Mouse (Mus musculus): ENCODE data around the gene Il1rap.
A peak's percentile ranks its signal among the peaks of the same experiment; 100 is the strongest.

The Il1rap gene

GRCm38 (mm10) chr16:26581048-26581912 is at the start of gene Il1rap:
TSS of gene Il1rap (plus strand) at chr16:26581704.
- DNase-seq (ENCODE audit: low read depth, low spot score) = peak; percentile 75

- DNase-seq (ENCODE audit: low read depth, low spot score) = no peak
These were observed 49.2 kb upstream of the Il1rap start for GRCm38 (mm10) chr16:26532287-26532686.

- DNase-seq (ENCODE audit: low read depth, low spot score) = no peak
These were observed 35.2 kb upstream of the Il1rap start for GRCm38 (mm10) chr16:26546170-26546878.

- no peak for DNase-seq (ENCODE audit: low read depth, low spot score)
These were observed 34.7 kb upstream of the Il1rap start for GRCm38 (mm10) chr16:26546879-26547206.

GRCm38 (mm10) chr16:26549221-26549620 is 32.3 kb upstream of the Il1rap start:
- no peak for DNase-seq (ENCODE audit: low read depth, low spot score)

- DNase-seq (ENCODE audit: low read depth, low spot score) = no peak
These were observed 29.3 kb upstream of the Il1rap start for GRCm38 (mm10) chr16:26552234-26552633.

- no peak for DNase-seq (ENCODE audit: low read depth, low spot score)
These were observed 22.7 kb upstream of the Il1rap start for GRCm38 (mm10) chr16:26558797-26559196.

- no peak for DNase-seq (ENCODE audit: low read depth, low spot score)
These were observed 19.8 kb upstream of the Il1rap start for GRCm38 (mm10) chr16:26561743-26562142.

GRCm38 (mm10) chr16:26562771-26563170 is 18.7 kb upstream of the Il1rap start:
- no peak for DNase-seq (ENCODE audit: low read depth, low spot score)

- no peak for DNase-seq (ENCODE audit: low read depth, low spot score)
These were observed 12.0 kb upstream of the Il1rap start for GRCm38 (mm10) chr16:26569387-26569978.

- no peak for DNase-seq (ENCODE audit: low read depth, low spot score)
These were observed 9.7 kb upstream of the Il1rap start for GRCm38 (mm10) chr16:26571836-26572235.

- no peak for DNase-seq (ENCODE audit: low read depth, low spot score)
These were observed 7.3 kb upstream of the Il1rap start for GRCm38 (mm10) chr16:26574173-26574572.

GRCm38 (mm10) chr16:26581913-26582376 is 441 bp downstream of the Il1rap start:
- DNase-seq (ENCODE audit: low read depth, low spot score) = peak; percentile 10

GRCm38 (mm10) chr16:26585806-26586205 is 4.3 kb downstream of the Il1rap start:
- DNase-seq (ENCODE audit: low read depth, low spot score) = no peak

- no peak for DNase-seq (ENCODE audit: low read depth, low spot score)
These were observed 9.5 kb downstream of the Il1rap start for GRCm38 (mm10) chr16:26590897-26591570.

GRCm38 (mm10) chr16:26596440-26596839 is 14.9 kb downstream of the Il1rap start:
- no peak for DNase-seq (ENCODE audit: low read depth, low spot score)

- peak; percentile 54 for DNase-seq (ENCODE audit: low read depth, low spot score)
These were observed 15.8 kb downstream of the Il1rap start for GRCm38 (mm10) chr16:26597307-26597706.

- no peak for DNase-seq (ENCODE audit: low read depth, low spot score)
These were observed 17.1 kb downstream of the Il1rap start for GRCm38 (mm10) chr16:26598591-26598990.

- no peak for DNase-seq (ENCODE audit: low read depth, low spot score)
These were observed 20.0 kb downstream of the Il1rap start for GRCm38 (mm10) chr16:26601482-26601881.

- no peak for DNase-seq (ENCODE audit: low read depth, low spot score)
These were observed 23.1 kb downstream of the Il1rap start for GRCm38 (mm10) chr16:26604621-26605020.

GRCm38 (mm10) chr16:26608003-26608402 is 26.5 kb downstream of the Il1rap start:
- no peak for DNase-seq (ENCODE audit: low read depth, low spot score)

- no peak for DNase-seq (ENCODE audit: low read depth, low spot score)
These were observed 29.0 kb downstream of the Il1rap start for GRCm38 (mm10) chr16:26610508-26610907.
